Mouse (Mus musculus) forebrain, postnatal 0 days (tissue): ENCODE results near the gene Hmgb4. TPM values are rescaled to one million over a fixed set of nuclear protein-coding genes. Genes with fewer than 3 reads are reported as not detected.

ENCODE experiments used
- ATAC-seq: fragments of 200-750 bp; cut with Nextera tagmentation; 2 replicates; pipeline ENCODE4 v1.8.0; 2017; ENCODE audit warnings: mild to moderate bottlenecking, moderate library complexity
- DNase-seq: peaks from one replicate; pipeline ENCODE4 v3.0.0-alpha.2; 2015
- H3K27ac ChIP-seq: fragments of 300-500 bp; sonication (generic); 2 replicates; pipeline ENCODE4 v1.5.1; 2014; ENCODE audit warnings: low read depth, mild to moderate bottlenecking, antibody characterized with exemption, low read length, moderate library complexity, mixed read lengths
- H3K27me3 ChIP-seq: fragments of 300-500 bp; sonication (generic); 2 replicates; pipeline ENCODE4 v1.6.1; 2014; ENCODE audit warnings: mild to moderate bottlenecking, low read length, mixed read lengths; ENCODE audit not compliant: insufficient read depth
- H3K36me3 ChIP-seq: fragments of 300-500 bp; sonication (generic); 2 replicates; pipeline ENCODE4 v1.6.1; 2014; ENCODE audit warnings: mild to moderate bottlenecking, moderate library complexity; ENCODE audit not compliant: insufficient read depth
- H3K4me1 ChIP-seq: fragments of 300-500 bp; sonication (generic); 2 replicates; pipeline ENCODE4 v1.6.1; 2014; ENCODE audit warnings: antibody characterized with exemption; ENCODE audit not compliant: insufficient read depth
- H3K4me2 ChIP-seq: fragments of 300-500 bp; sonication (generic); 2 replicates; pipeline ENCODE4 v1.6.1; 2014; ENCODE audit warnings: low read depth, mild to moderate bottlenecking, moderate library complexity
- H3K4me3 ChIP-seq: fragments of 300-500 bp; sonication (generic); 2 replicates; pipeline ENCODE4 v1.5.1; 2014; ENCODE audit warnings: low read depth, low read length, mixed read lengths
- H3K9ac ChIP-seq: fragments of 300-500 bp; sonication (generic); 2 replicates; pipeline ENCODE4 v1.6.1; 2014; ENCODE audit warnings: mild to moderate bottlenecking
- H3K9me3 ChIP-seq: fragments of 300-500 bp; sonication (generic); 2 replicates; pipeline ENCODE4 v1.6.1; 2016; ENCODE audit warnings: low read length
- CTCF ChIP-seq: sonication (generic); IDR thresholded peaks from 2 replicates; pipeline ENCODE4 v1.5.1; 2016; ENCODE audit warnings: antibody characterized with exemption, control low read depth, low read depth
- WGBS: fragments of 180-500 bp; shearing (Covaris S2); extraction: QIAGEN DNeasy Blood & Tissue Kit; methylation state at CpG from one replicate; pipeline ENCODE4 v1.1.7; 2014; 5-methylcytosine and 5-hydroxymethylcytosine counted together
- polyA plus RNA-seq: library from polyadenylated mRNA; unstranded; fragments of >200 nt; fragmentation: Nextera tagmentation; extraction: Ambion mirVana; gene quantifications from 2 replicates; pipeline ENCODE4 v1.2.1, GENCODE M21; 2015
- total RNA-seq: library from RNA; depleted of rRNA; stranded (reverse); fragments of >200 nt; gene quantifications from 2 replicates; pipeline ENCODE4 v1.2.3, GENCODE M21; 2014

Gene Hmgb4
- total and polyA plus RNA-seq, 2 experiments from 2014 or later = not detected

- Histone ChIP-seq H3K9ac (no peak overlapping the region), H3K27ac (no peak overlapping the region), H3K36me3 (peaks cover 6% of the 10 kb centered on the region; the same call in 1 of the 2 replicates), H3K4me2 (no peak overlapping the region), H3K4me3 (no peak overlapping the region), H3K9me3 (no peaks in the 10 kb centered on the region), H3K27me3 (no peaks in the 10 kb centered on the region), H3K4me1 (peaks cover 4% of the 10 kb centered on the region; the same call in 1 of the 2 replicates)
- WGBS = 54% methylated on average over 11 of the region's 11 CpGs
- no peak for ATAC-seq
- no peak for TF ChIP-seq CTCF
- no peak for DNase-seq
These were observed 12.4 kb upstream of the Hmgb4 start for GRCm38 (mm10) chr4:128273146-128273545.

GRCm38 (mm10) chr4:128272501-128272900, 11.7 kb upstream of the Hmgb4 start:
- peak; percentile 40 for DNase-seq
- Histone ChIP-seq H3K9ac (no peak overlapping the region), H3K4me2 (no peak overlapping the region), H3K9me3 (no peaks in the 10 kb centered on the region), H3K27ac (no peak overlapping the region), H3K36me3 (peaks cover 3% of the 10 kb centered on the region; the same call in 1 of the 2 replicates), H3K4me1 (peaks cover 4% of the 10 kb centered on the region; the same call in 1 of the 2 replicates), H3K4me3 (no peak overlapping the region), H3K27me3 (no peaks in the 10 kb centered on the region)
- TF ChIP-seq CTCF = no peak
- ATAC-seq = peak; percentile 47
- 31% methylated on average over 6 of the region's 6 CpGs for WGBS

DNA sequence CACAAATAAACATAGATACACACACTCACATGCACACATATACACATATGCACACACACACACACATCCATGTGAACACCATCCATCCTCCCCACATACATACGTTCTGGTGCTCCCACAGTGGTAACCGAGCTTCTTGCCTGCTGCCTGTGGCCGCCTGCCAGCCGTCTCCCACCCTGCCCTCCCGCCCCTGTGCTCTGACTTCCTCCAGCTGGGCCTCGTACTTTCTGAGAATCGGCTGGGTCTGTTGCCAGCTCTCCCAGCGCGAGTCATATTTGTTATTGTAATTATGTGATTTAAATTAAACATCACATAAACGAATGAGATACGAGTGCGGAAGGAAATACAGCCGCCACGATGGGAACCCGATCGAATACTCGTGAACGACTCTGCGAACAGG, 10.2 kb upstream of the Hmgb4 start:
- Histone ChIP-seq H3K4me1 (peaks cover 4% of the 10 kb centered on the region; the same call in 1 of the 2 replicates), H3K4me2 (no peak overlapping the region), H3K9me3 (no peaks in the 10 kb centered on the region), H3K27me3 (no peaks in the 10 kb centered on the region), H3K27ac (no peak overlapping the region), H3K4me3 (no peak overlapping the region), H3K36me3 (no peaks in the 10 kb centered on the region), H3K9ac (no peak overlapping the region)
- ATAC-seq (peak; percentile 70), DNase-seq (peak; percentile 75)
- 28% methylated on average over 19 of the region's 19 CpGs for WGBS
- no peak for TF ChIP-seq CTCF

- no peaks in the 10 kb centered on the region for H3K9me3 ChIP-seq
- no peaks in the 10 kb centered on the region for H3K27me3 ChIP-seq
- H3K4me3 ChIP-seq = no peak overlapping the region
- DNase-seq (no peak), ATAC-seq (no peak)
- H3K27ac ChIP-seq = no peak overlapping the region
- H3K4me2 ChIP-seq = no peak overlapping the region
- H3K4me1 ChIP-seq = peaks cover under 1% of the 10 kb centered on the region; the same call in 1 of the 2 replicates
- TF ChIP-seq CTCF = no peak
- no peak overlapping the region for H3K9ac ChIP-seq
- 55% methylated on average over 10 of the region's 10 CpGs for WGBS
- no peaks in the 10 kb centered on the region for H3K36me3 ChIP-seq
These were observed 9.4 kb upstream of the Hmgb4 start for GRCm38 (mm10) chr4:128270177-128270576.

DNA sequence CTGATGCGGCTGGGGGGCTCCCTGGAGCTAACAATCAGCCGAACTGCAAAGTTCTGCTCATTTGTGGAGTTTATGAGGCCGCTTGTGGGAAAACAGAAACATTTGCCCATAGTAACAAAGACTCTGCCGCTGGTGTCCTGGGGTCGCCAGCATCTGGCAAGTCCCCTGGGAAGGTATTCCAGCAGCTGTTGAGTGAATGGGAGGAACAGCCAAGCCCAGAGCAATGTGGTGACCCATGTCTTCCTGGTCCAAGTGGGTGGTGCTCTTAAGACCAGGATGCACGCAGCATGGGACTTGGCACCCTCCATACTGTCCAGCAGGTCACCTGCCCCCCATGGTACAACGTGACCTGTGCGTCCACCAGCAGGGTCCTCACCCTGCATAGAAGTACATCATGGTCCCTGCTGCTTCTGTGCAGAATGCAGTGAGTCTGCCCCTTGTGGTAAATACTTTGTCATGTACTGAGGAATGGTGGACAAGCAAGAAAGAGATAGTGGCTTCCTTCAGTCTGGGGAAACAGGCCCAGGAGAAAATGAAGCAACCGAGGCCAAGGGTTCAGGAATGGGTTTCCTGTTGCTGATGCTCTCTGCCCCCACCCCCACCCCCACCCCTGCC, 8.6 kb upstream of the Hmgb4 start:
- H3K4me2 ChIP-seq = no peak overlapping the region
- no peaks in the 10 kb centered on the region for H3K36me3 ChIP-seq
- no peaks in the 10 kb centered on the region; the same call in 1 of the 2 replicates for H3K4me1 ChIP-seq
- DNase-seq (no peak), ATAC-seq (no peak)
- 86% methylated on average over 9 of the region's 9 CpGs for WGBS
- peak; percentile 58 for TF ChIP-seq CTCF
- no peak overlapping the region for H3K4me3 ChIP-seq
- H3K9ac ChIP-seq = no peak overlapping the region
- H3K9me3 ChIP-seq = no peaks in the 10 kb centered on the region
- no peaks in the 10 kb centered on the region for H3K27me3 ChIP-seq
- H3K27ac ChIP-seq = no peak overlapping the region

DNA sequence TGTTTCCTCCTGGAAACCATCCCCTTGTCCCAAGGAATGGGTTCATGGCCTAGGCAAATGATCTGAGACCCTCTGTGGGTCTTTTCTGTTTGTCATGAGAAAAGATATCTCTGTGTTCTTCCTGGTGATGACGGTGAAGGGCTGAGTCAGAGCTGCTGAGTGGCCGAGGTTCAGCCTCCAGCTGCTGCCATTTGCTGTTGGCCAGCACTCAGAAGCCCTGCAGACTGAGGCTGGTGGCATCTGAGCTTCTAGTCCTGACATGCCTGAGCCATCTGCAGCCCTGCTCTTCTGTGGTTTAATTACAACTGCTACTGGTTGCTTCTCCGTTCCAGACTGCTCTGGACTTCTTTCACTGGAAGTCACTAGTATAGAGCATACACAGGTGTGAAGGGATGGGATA, 4.6 kb upstream of the Hmgb4 start:
- H3K27me3 ChIP-seq = no peaks in the 10 kb centered on the region
- H3K4me2 ChIP-seq = no peak overlapping the region
- TF ChIP-seq CTCF = no peak
- H3K9me3 ChIP-seq = no peaks in the 10 kb centered on the region
- H3K9ac ChIP-seq = no peak overlapping the region
- DNase-seq (no peak), ATAC-seq (no peak)
- no peak overlapping the region for H3K27ac ChIP-seq
- no peak overlapping the region for H3K4me3 ChIP-seq
- no peaks in the 10 kb centered on the region; the same call in 1 of the 2 replicates for H3K4me1 ChIP-seq
- WGBS = 87% methylated on average over 3 of the region's 3 CpGs
- no peaks in the 10 kb centered on the region for H3K36me3 ChIP-seq

DNA sequence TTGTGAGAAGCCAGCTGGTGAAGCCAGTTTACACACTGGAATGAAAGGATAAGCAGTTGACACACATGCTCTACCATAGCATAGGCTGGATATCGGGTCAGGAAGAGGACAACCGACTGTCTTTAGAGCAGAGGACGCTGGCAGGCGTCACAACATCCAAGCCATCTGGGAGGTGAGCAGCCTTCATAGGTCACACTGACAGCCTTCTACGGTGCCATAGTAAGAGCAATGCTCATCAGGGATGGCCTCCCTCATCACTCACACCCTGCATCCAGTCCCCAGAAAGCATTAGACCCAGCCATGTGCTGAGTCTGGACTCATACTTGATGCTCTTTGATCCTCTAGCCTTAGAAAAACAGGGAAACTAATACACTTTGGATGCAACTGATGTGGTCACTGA, 3.7 kb upstream of the Hmgb4 start:
- H3K4me1 ChIP-seq = no peaks in the 10 kb centered on the region
- H3K9ac ChIP-seq = no peak overlapping the region
- H3K27ac ChIP-seq = no peak overlapping the region
- no peaks in the 10 kb centered on the region for H3K9me3 ChIP-seq
- no peaks in the 10 kb centered on the region for H3K36me3 ChIP-seq
- no peaks in the 10 kb centered on the region for H3K27me3 ChIP-seq
- ATAC-seq = no peak
- H3K4me2 ChIP-seq = no peak overlapping the region
- 91% methylated on average over 5 of the region's 5 CpGs for WGBS
- no peak for TF ChIP-seq CTCF
- no peak for DNase-seq
- H3K4me3 ChIP-seq = no peak overlapping the region
